Mouse (Mus musculus) G1E (cell line): ENCODE measurements around the gene Aasdh. TPM values are rescaled to one million over a fixed set of nuclear protein-coding genes. Genes with fewer than 3 reads are reported as not detected.

ENCODE experiments used
- ATAC-seq: 2 replicates; pipeline ENCODE4 v1.8.0; 2016; ENCODE audit warnings: mild to moderate bottlenecking; ENCODE audit not compliant: insufficient number of reproducible peaks, poor library complexity, low FRiP score, severe bottlenecking; ENCODE audit errors: extremely low read depth
- DNase-seq: peaks from one replicate; pipeline ENCODE4 v3.0.0; 2012; ENCODE audit warnings: low spot score
- H3K27me3 ChIP-seq: 2 replicates; pipeline ENCODE4 v1.6.1; 2012; ENCODE audit warnings: mild to moderate bottlenecking, low read length, inconsistent platforms; ENCODE audit not compliant: insufficient read depth
- H3K36me3 ChIP-seq: replicated peaks from 2 replicates; pipeline ENCODE3; 2012; ENCODE audit warnings: mild to moderate bottlenecking, inconsistent platforms
- H3K4me1 ChIP-seq: 2 replicates; pipeline ENCODE4 v1.6.1; 2012; ENCODE audit warnings: low read depth, low read length, inconsistent platforms, mixed read lengths; ENCODE audit not compliant: insufficient read depth
- H3K4me3 ChIP-seq: 2 replicates; pipeline ENCODE4 v1.5.1; 2012; ENCODE audit warnings: low read depth, mild to moderate bottlenecking, inconsistent platforms, low read length, moderate library complexity, mixed read lengths
- H3K9me3 ChIP-seq: replicated peaks from 2 replicates; pipeline ENCODE4 v1.6.1; 2012; ENCODE audit warnings: inconsistent platforms
- CTCF ChIP-seq: IDR thresholded peaks from 2 replicates; pipeline ENCODE4 v1.5.1; 2012; ENCODE audit warnings: low read depth, low read length, inconsistent platforms, mixed read lengths
- GATA1 ChIP-seq: IDR thresholded peaks from 2 replicates; pipeline ENCODE4 v1.6.1; 2012; ENCODE audit warnings: borderline replicate concordance, low read length, inconsistent platforms, mixed read lengths
- GATA2 ChIP-seq: IDR thresholded peaks from 2 replicates; pipeline ENCODE4 v1.6.1; 2012; ENCODE audit warnings: low read depth, low read length, inconsistent platforms, borderline replicate concordance
- POLR2AphosphoS5 ChIP-seq: IDR thresholded peaks from 2 replicates; pipeline ENCODE4 v1.6.1; 2012; ENCODE audit warnings: low read depth, low read length, inconsistent platforms; ENCODE audit not compliant: insufficient replicate concordance
- TAL1 ChIP-seq: conservative IDR thresholded peaks from 2 replicates; pipeline ENCODE4 v1.6.1; 2012; ENCODE audit warnings: low read depth, low read length, inconsistent platforms, mixed read lengths
- polyA plus RNA-seq: library from polyadenylated mRNA; stranded (reverse); fragments of >175 nt; gene quantifications from 2 replicates; pipeline ENCODE4 v1.2.3, GENCODE M21; 2012
- total RNA-seq, 2 experiments: library from RNA; stranded (forward) in 1 of 2; stranded (reverse) in 1 of 2; fragments of 200-1000 nt in 1 of 2; fragments of >200 nt in 1 of 2; fragmentation: Nextera tagmentation in 1 of 2; gene quantifications; 2 replicates each; pipeline ENCODE4 v1.2.3; 2014 to 2017

The Aasdh gene
- total and polyA plus RNA-seq, 3 experiments = 4.8 to 62.1 (median 39.2) TPM

GRCm38 (mm10) chr5:76892608-76893007, 12.7 kb downstream of the Aasdh start:
- no peaks in the 10 kb centered on the region for H3K9me3 ChIP-seq
- ATAC-seq (no peak), DNase-seq (no peak)
- H3K4me1 ChIP-seq = 0 out of 2 replicates have a peak, but pooled peaks cover 3% of the 10 kb centered on the region
- H3K36me3 ChIP-seq = peaks cover 86% of the 10 kb centered on the region
- H3K27me3 ChIP-seq = no peaks in the 10 kb centered on the region
- TF ChIP-seq GATA2 = no peak
- no peak for TF ChIP-seq GATA1
- TF ChIP-seq CTCF = no peak
- TF ChIP-seq TAL1 = no peak
- no peak for TF ChIP-seq POLR2AphosphoS5
- no peak overlapping the region for H3K4me3 ChIP-seq

- no peaks in the 10 kb centered on the region for H3K4me1 ChIP-seq
- peaks cover 92% of the 10 kb centered on the region for H3K36me3 ChIP-seq
Measured at GRCm38 (mm10) chr5:76887011-76887410, 18.3 kb downstream of the Aasdh start.

DNA sequence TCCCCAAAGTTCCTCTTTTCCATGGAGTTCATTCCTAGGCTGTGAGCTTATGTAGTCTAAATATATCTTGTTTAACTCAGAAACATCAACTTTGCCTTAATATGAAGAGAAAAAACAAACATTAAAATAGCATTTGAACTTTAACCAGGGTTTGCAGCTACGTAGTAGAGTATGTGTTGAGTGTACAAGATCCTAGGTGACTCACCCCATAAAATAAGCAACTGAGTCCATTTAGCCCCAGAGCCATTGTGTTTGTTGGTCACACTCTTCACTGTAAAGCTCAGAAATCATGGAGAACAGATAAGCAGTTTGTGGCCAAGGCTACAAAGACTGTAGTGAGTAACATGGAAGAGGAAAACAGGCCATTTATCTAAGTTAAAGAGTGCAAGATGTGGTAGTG, 21.2 kb downstream of the Aasdh start:
- no peaks in the 10 kb centered on the region for H3K9me3 ChIP-seq
- TF ChIP-seq POLR2AphosphoS5 (no peak), TAL1 (no peak)
- DNase-seq (no peak), ATAC-seq (no peak)
- no peak overlapping the region for H3K4me3 ChIP-seq
- no peaks in the 10 kb centered on the region for H3K27me3 ChIP-seq
- no peaks in the 10 kb centered on the region for H3K4me1 ChIP-seq
- peaks cover 89% of the 10 kb centered on the region for H3K36me3 ChIP-seq

More at GRCm38 (mm10) chr5:76887011-76887410, 18.3 kb downstream of the Aasdh start:
- Histone ChIP-seq H3K27me3 (no peaks in the 10 kb centered on the region), H3K9me3 (no peaks in the 10 kb centered on the region), H3K4me3 (no peak overlapping the region)
- TF ChIP-seq POLR2AphosphoS5 = no peak
- no peak for TF ChIP-seq GATA2
- no peak for TF ChIP-seq GATA1
- TF ChIP-seq TAL1 = no peak
- no peak for DNase-seq
- no peak for ATAC-seq

GRCm38 (mm10) chr5:76876106-76876758, 29.1 kb downstream of the Aasdh start:
- H3K27me3 ChIP-seq = no peaks in the 10 kb centered on the region
- peaks cover 76% of the 10 kb centered on the region for H3K36me3 ChIP-seq
- no peak for DNase-seq
- TF ChIP-seq TAL1 (no peak), CTCF (no peak), GATA1 (no peak), GATA2 (no peak), POLR2AphosphoS5 (no peak)
- no peak for ATAC-seq
- H3K9me3 ChIP-seq = no peaks in the 10 kb centered on the region
- H3K4me1 ChIP-seq = no peaks in the 10 kb centered on the region
- H3K4me3 ChIP-seq = no peak overlapping the region

- no peak for DNase-seq
- no peak for ATAC-seq
- Histone ChIP-seq H3K9me3 (no peaks in the 10 kb centered on the region), H3K4me3 (no peak overlapping the region), H3K4me1 (no peaks in the 10 kb centered on the region), H3K36me3 (peaks cover 90% of the 10 kb centered on the region), H3K27me3 (no peaks in the 10 kb centered on the region)
- no peak for TF ChIP-seq GATA2
- no peak for TF ChIP-seq CTCF
- no peak for TF ChIP-seq POLR2AphosphoS5
- TF ChIP-seq GATA1 = no peak
- no peak for TF ChIP-seq TAL1
Measured at GRCm38 (mm10) chr5:76869553-76869952, 35.8 kb downstream of the Aasdh start.

DNA sequence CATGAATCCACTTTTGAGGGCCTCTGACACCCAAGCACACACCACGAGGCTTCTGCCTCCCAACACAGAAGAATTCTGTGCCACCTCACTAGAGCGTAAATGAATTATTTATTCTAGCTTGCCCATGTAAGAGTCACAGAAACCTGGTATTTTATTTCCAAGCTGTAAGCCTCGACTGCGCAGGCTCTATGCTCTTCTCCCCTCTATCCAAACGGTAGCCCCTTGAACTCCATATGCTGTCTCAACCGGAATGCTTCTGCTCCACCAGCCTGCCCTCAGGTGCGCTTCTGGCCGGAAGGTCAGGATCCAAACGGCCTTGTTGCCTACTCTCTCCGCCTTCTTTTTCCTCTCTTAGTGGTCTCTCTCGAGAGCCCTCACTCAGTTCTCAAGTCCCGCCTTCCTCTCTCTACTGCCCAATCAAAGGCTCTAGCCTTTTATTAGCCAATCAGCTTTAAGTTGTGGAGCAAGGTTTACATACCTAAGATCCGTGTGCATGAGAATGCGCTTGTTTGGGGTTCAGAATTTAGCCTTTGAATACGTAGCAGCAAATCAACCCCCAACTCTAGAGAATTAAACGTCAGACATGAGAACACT, 36.5 kb downstream of the Aasdh start:
- no peaks in the 10 kb centered on the region for H3K9me3 ChIP-seq
- no peak for DNase-seq

More for the DNA sequence above, 36.5 kb downstream of the Aasdh start:
- H3K4me3 ChIP-seq = no peak overlapping the region
- H3K4me1 ChIP-seq = no peaks in the 10 kb centered on the region
- H3K27me3 ChIP-seq = no peaks in the 10 kb centered on the region
- ATAC-seq = no peak
- TF ChIP-seq CTCF (no peak), POLR2AphosphoS5 (no peak), GATA2 (no peak), GATA1 (no peak), TAL1 (no peak)
- H3K36me3 ChIP-seq = peaks cover 87% of the 10 kb centered on the region
